Mouse (Mus musculus): ENCODE measurements around the gene Tunar.

The Tunar gene

DNA sequence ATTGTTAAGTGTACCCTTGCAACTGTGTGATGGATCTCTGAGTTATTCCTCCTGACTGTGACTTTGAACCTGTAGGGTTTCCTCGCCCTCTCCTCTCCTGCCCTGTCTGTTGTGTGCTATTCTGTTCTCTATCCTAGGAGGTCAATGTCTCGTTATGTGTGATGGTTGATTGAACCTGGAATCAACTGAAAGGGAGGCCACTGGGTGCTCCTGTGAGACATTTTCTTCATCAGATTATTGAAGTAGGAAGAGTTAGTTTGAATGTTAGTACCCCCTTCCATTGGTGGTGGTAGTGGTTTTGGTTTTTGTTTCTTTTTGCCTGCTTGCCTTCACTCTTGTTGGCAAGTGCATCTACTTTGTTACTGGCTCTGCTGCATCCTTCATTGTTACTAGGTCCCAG lies at the start of gene Tunar:
Tunar (plus strand) TSS at position 301 of the 400 bp plus-strand sequence.
- no peak for DNase-seq (ENCODE audit: low spot score)

DNA sequence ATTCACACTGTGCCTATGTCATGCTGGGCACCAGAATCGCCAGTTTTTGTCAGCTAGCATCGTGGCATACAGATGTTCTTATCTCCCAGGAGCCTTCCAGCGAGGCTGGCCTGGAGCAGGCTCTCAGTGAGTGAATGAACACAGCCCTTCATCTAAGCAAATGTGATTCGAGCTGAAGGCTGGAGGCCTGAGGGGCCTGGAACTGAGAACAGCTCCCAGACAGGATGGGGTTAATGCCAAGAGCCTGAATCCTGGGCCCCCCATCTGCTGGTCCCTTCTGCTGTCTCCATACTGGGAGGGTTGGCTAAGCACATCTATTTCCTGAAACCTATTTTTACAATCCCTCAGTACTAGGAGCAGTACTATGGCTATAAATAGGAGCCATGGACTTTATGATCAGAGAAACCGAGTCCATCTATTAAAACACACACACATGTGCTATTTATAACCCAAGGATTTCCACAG lies 21.1 kb upstream of the Tunar start:
- DNase-seq (ENCODE audit: low spot score) = no peak

DNA sequence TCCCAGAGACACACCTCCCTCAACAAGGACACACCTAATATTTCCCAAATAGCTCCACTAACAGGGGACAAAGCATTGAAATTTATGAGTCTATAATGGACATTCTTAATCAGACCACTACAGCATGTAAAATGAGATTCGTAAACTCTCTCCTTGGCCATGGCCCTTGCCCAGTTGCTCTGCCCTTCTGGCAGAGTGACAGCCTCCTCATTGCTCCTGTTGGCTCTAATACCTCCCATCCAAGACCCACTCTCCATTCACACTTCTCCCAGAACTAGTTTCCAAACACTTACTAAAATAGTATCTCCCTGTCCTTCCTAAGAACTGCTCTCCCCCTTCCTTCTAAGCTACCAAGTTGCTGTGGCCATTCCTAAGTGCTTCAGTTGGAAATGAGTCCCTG lies 19.3 kb upstream of the Tunar start:
- no peak for DNase-seq (ENCODE audit: low spot score)

DNA sequence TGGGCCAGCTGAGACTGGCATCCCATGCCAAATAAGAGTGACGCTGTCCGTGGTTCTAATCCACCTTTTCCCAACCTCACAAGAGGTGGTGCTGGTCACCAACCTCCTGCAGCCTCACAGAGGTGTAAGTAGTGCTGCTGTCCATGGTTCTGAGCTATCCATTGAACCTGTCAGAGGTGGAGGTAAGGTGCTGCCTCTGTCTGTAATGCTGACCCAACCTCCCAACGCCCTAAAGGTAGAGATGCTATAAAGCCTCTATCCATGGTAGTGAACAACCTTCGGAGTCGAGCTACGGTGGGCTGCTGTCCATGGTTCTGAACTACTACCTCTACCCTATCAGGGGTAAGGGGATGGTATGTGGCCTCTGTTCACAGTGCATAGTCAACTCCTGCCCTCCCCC lies 11.5 kb upstream of the Tunar start:
- DNase-seq (ENCODE audit: low spot score) = no peak

DNA sequence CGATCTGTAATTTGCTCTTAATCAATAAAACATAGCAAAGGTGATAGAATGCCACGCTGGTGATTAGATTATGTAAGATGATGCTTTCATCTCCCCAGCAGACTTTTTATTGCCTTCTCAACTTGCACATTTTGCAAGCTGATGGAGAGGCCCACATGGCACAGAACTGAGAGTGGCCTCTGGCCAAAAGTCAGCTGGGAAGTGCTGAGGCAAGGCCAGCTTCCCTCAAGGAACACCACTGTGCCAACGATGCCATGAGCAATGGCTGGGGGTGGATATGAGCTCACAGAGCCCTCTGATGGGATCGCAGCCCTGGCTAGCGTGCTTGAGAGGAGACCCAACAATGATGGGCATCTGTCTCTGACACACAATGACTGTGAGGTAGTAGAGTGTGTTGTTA lies 6.6 kb upstream of the Tunar start:
- no peak for DNase-seq (ENCODE audit: low spot score)

DNA sequence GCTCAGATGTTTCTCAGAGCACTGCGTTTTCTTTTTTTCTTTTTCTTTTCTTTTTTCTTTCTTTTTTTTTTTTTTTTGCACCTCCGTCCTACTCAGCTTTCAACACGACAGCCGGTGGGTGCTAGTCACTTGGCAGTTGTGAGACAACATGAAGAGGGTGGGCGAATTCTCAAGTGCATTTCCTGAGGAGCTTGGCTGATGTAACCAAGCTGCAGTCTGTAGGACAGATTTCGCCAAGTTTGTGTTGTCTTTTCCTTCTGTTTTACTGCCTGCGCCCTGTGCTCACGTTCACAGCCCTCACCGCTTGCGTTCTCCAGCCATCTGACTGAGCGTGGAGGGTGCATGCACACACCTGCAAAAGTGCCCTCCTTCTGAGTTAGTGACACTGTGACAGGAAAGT lies 5.3 kb upstream of the Tunar start:
- peak; percentile 50 for DNase-seq (ENCODE audit: low spot score)

DNA sequence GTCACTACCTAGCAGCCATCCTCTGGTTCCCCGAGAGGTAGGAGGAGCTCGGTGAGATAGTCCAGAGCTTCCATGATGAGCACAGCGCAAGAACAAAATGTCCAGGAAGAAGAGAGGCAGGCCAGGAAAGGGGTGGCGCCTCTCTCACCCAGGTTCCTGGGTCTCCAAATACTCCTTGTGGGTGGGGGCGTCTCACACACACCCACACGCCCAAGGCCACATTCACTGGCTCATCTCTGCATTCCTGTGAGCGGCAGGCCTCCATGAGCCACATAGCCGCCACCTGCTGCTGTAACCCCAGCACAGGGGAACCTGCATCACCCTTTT lies 2.4 kb downstream of the Tunar start:
- DNase-seq (ENCODE audit: low spot score) = no peak

DNA sequence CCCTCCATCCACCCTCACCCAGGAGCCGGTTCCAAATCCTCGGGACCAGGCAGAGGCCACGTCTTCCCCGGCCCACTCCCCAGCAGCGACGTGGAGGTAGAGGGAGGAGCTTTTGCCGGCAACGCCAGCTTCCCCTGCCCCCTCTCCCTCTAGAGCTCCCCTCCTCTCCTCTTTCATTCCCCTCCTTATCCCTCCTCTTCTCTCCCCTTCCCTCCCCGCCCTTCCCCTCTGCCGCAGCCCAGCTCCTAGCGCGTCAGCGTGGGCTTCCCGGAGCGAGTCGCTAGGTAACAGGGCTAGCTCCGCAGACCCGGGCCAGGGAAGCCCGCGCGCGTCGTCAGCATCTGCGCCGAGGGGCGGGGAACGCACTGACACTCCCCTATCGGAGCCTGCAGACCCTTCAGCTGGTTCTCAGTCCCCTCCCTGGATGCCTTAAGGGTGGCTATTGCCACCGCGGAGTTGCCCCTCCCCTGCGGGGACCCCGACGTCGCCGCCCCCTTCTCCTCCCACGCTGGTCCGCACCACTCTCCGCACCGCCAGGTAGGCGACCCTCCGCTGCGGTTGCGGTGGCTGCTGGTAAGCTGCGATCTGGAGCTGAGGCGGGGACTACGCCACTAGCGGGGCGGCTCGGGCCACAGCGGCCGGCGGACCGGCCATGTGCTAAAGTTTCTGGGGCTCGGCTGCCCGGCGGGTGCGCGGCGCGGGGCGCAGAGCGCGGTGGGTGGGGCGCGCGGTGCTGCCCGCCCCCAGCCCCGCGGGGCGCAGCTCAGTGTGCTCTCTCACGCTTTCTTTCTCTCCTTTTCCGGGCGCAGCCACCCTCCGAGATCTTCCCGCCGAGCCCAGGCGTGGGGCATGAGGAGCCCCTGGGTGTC lies 3.0 kb downstream of the Tunar start:
- peak; percentile 13 for DNase-seq (ENCODE audit: low spot score)

DNA sequence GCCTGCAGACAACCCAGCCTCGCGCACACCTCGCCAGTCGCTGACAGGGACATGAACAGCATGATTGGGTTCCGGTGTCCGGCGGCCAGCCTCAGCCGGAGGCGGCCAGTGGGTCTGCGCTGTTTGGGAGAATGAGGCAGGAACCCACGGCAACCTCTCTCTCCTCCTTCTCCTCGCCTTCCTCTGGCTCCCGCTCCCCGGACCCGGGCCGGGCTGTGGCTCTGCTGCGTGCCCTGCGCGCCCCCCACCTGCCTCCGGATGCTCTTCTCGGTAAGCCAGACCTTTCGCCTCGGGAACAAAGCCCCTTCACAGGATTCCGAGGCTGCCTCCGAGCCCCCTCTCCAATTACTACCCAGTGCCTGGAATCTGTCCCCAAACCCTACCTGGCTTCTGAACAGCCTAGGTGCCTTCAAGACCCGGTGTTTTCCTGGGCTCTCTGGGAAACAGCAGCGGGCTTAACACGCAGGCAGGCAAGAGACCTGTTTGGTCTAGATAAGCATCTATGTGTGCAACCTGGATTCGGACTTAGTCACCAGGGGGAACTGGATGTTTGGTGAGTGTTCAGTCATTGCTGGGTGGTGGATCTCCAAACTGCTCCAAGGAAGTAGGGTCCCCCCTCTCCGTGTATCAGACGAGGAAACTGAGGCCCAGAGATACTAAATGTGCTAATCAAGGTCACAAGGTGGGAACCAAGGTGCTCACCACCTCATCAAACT lies 3.8 kb downstream of the Tunar start:
- no peak for DNase-seq (ENCODE audit: low spot score)

DNA sequence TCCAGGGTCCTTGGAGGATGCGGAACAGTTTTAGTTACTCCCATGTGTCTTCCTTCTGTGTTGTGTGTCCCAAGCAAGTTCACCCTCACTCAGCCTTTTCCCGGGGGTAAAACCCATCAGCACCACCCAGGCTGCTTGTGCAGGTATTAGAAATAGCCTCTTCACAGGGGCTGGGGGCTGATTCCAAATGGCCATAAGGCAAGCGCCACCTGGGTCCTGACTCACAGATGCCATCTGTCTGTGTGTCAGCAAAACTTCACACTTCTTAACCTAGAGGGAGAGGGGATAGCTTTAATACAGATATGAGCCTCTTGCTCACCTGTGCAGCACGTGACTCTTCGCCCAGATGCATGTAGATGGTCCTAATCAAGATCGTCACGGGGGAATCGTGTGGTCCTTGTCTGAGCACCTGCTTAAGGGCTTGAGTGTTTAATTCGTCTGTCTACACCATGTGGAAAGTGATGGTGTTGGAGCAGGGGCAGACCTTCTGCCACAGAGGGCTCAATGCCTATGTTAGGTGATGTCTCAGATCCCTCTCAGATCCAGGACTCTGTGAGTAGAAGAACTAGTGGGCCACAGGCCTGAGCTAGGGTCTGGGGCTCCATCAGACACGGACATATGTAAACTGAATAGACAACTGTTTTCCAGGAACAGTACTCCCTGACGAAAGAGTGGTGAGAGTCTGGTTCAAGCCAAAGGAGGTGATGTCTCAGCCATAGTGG lies 4.7 kb downstream of the Tunar start:
- no peak for DNase-seq (ENCODE audit: low spot score)

DNA sequence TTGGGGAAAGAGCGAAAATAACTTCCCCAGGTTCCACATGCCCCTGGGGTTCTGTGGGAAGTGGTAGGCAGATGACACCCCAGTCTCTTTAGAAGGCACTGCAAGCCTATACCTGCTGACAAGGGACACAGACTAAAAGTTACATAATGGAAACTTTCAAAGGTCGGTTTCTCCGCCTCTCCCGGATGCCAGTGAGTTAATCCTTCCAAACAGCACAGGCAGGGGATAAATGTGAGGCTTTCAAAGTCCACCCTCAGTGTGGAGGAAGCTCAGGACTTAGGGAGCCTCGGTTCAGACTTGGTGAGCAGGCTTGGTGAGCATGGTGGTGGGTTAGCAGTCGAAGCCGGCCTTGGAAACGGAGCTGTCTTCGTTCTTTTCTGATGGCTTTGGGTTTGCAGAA lies 7.9 kb downstream of the Tunar start:
- no peak for DNase-seq (ENCODE audit: low spot score)

DNA sequence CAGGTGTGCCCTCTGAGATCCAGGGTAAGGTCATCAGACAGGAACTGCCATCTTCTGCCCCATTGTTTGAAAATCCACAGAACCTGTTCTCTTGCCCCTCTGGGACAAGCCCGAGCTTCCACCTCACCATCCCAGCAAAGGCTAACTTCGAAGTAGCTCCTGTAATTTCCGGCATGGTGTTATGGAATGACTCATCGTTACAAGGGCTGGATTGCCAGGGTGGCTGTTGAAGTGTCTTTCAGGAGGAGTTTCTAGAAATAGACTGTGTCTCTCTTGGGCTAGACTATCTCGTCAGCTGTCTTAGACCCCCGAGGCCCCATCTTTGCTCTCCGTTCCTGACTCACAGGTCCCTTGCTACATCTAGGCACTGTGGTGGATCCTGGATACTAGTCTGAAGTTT lies 10.8 kb downstream of the Tunar start:
- no peak for DNase-seq (ENCODE audit: low spot score)

DNA sequence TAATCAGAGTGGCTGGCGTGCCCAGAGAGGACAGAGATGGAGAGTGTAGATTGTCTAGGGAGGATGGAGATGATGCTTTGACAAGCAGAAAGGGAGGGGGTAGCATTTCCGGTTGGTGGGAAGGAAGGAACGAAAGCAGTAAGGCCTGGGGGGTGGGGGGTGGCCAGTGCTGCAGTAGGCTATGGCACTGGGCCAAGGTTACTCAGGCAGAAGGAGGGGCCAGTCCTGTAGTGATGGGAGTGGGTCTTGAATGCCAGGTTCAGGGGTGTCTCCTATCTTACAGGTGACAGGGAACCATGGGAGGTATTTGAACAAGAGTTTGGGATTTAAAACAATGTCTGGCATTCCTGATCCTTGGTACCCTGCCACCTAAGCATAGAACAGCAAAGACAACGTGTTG lies 13.2 kb downstream of the Tunar start:
- no peak for DNase-seq (ENCODE audit: low spot score)

DNA sequence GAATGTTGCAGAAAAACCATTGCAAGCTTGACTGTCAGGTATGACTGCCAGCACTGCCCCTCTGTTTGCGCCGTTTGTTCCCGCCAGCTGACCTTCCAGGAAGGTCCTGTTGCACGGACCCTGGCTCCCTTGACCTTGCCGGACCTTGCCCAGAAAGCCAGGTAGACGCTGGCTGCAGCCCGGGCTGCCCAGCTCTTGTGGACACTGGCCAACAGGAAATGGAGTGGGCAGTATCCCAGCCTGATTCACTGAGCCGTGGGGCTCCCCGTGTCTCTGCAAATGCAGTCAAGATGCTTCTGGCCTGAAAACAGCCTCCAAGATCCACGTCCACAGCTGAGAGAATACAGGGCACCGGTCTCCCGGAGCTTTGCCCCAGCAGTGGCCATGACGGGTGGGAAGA lies 13.6 kb downstream of the Tunar start:
- DNase-seq (ENCODE audit: low spot score) = no peak

DNA sequence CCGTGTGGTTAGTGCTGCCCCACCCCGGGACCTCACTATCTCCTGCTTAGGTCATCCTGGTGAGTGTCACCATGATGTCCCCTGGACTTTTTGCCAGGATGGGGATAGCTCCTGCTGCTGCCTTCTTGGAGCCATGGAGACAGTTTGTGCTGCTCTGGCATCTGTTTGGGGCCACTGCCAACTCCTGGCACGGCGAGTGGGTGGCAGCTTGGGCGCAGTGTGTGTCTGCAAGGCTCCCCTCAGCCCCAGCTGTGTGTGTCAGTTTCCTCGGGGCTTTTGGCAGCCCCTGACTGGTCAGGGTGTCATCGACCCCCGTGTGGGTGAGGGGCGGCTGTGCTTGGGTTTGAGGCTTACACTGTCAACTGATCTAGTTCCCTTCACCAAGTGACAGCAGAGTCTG lies 20.6 kb downstream of the Tunar start:
- peak; percentile 31 for DNase-seq (ENCODE audit: low spot score)

DNA sequence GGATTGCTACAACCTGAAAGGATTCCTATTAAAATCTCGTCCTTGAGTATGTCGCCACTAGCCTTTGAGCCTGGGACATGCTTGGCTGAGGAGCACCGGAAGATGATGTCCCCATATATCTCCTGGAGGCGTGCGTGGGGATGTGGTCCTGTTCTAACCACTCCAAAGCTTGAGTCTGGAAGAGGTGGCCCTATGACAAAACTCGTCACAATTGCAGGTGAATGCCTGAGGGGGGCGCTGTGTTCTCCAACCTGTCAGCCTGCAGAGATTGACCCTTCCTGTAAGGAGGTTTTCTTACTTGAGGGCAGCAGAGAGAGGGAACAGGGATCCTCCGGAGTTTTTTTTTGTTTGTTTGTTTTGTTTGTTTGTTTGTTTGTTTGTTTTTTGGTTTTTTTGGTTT lies 21.1 kb downstream of the Tunar start:
- no peak for DNase-seq (ENCODE audit: low spot score)

DNA sequence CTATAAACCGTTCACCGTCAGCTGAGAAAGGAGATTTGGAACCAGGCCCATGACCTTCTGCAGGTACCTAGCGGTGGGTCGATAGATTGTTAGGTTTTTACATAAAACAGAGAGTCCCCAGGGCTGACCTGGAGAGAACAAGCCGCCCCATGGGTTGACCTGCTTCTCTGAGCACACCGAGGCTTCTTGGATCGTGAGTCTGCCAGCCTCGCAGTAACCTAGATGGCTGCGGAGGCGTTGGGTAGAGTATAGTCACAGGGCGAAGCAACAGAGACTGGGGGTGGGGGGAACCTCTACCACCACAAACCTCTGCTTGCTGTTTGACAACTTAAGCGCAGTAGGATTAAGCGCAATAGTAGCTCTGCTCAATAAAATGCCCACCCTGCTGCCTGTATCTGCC lies 23.1 kb downstream of the Tunar start:
- no peak for DNase-seq (ENCODE audit: low spot score)

DNA sequence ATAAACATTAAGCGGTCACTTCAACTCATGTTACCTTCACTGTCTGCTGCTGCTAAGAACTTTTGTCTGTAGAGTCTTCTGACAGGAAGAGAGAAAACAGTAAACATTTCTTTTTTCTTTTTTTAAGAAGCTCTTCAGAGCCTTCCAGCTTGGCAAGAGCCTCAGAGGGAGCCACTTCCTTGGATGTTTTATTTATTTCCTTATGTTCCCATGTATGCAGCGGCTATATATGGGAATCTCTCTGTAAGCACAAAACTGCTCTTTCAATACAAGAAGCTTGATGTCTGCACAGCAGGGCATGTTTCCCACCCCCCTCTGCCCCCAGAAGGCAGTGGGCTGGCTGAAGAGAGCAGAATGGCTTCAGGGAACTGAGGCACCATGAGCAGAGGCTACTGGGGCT lies 30.0 kb downstream of the Tunar start:
- DNase-seq (ENCODE audit: low spot score) = no peak

DNA sequence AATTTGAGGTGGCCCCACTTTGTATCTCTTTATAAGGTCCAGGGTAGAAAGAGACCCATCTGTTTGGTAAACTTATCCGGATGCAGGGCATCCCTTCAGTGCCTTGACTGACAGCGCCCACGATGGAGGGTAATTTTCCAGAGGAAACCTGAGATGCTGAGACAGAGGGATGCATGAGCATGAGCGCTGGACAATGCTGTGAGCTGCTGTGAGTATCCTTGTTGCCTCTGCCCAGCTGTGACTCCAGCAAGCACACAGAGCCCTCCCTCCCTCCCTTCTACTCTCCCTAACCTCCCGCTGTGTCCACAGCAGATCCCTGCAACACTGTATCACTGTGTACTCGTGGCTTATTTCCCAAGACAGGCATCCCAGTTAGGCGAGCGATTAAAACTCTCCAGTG lies 40.9 kb downstream of the Tunar start:
- no peak for DNase-seq (ENCODE audit: low spot score)

DNA sequence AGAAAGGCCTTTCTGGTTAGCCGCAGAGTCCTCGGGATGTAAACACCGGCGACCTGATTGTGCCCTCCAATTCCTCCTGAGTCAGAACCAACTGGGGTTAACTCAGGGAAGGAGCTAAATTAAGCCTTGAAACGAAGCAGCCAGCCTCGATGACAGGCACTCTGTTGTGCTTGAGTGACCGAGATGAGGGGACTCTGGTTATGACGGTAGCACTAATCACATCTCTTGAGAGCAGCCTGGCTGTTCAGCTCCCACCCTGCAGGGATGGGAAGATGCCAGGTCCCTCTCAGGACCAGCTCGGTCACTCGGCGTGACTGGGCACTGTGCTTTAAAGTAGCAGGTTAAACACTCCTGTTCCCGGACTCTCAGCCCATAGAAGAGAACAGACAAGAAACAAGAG lies 43.3 kb downstream of the Tunar start:
- DNase-seq (ENCODE audit: low spot score) = no peak

DNA sequence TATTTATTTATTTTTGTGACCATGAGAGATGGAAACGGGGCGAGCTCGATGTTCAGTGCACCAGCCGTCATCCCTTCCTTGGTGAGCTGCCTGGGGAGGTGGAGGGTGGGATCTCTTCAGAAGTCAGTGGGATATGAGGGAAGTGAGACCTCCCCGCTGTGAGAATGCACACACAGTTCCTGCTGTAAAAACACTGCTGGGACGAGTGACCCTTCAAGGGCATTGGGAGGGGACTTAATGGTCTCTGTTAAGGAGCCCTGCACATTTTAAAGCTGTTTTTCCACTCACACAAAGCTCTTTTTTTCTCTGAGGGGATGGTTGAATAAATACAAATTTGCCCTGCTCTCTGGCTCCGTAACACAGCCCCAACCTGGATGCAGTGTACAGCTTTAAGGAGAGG lies 49.1 kb downstream of the Tunar start:
- no peak for DNase-seq (ENCODE audit: low spot score)

DNA sequence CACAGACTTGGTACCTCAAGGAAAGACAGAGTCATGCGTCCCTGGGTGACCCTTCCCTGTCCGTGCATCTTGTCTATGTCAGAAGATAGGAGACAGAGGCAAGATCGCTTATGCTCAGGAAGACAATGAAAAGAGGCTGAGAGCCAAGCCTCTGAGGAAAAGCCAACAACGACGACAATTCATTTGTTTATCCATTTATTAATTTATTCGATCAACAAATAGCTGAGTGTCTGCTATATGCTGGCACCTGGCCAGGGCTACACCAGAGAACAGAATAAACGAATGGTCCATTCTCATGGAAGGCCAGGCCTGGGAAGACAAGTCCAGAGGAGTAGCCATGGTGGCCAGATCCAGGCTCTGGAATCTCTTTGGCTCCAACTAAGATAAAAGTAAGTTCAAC lies 61.0 kb downstream of the Tunar start:
- no peak for DNase-seq (ENCODE audit: low spot score)

DNA sequence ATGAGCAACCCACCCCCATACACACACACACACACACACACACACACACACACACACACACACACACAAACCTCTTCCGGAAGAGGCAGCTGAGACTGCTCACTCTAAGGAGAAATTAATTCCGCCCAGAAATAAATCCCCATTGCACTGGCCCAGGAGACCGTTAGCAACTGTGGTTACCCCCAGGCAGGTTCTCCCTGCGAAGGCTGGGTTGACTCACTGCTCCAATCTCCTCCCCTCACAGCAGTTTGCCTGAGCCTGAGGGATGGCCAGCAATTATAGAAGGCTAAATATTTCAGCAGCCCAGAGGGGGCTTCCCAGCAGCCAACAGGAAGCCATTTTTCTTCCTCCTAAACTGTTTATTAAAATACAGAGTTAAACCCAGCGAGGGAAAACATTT lies 64.5 kb downstream of the Tunar start:
- no peak for DNase-seq (ENCODE audit: low spot score)

All from left cerebral cortex, adult 11 months (tissue).